Mouse (Mus musculus) forebrain, embryonic 14.5 days (tissue): ENCODE results near the gene Dmrtb1. TPM values are rescaled to one million over a fixed set of nuclear protein-coding genes. Genes with fewer than 3 reads are reported as not detected.

Experiments
- ATAC-seq: fragments of 200-750 bp; cut with Nextera tagmentation; 2 replicates; pipeline ENCODE4 v1.8.0; 2017; ENCODE audit warnings: mild to moderate bottlenecking, moderate library complexity
- DNase-seq: peaks from one replicate; pipeline ENCODE4 v3.0.0-alpha.2; 2015; ENCODE audit warnings: low spot score
- H3K27ac ChIP-seq: fragments of 300-500 bp; sonication (generic); 2 replicates; pipeline ENCODE4 v1.5.1; 2014; ENCODE audit warnings: low read depth, mild to moderate bottlenecking, control low read depth, low read length, moderate library complexity
- H3K27me3 ChIP-seq: fragments of 300-500 bp; sonication (generic); replicated peaks from 2 replicates; pipeline ENCODE4 v1.6.1; 2014; ENCODE audit warnings: low read length, control low read depth, mixed read lengths; ENCODE audit not compliant: control insufficient read depth, insufficient read depth
- H3K36me3 ChIP-seq: fragments of 300-500 bp; sonication (generic); 2 replicates; pipeline ENCODE4 v1.6.1; 2014; ENCODE audit warnings: low read length, control low read depth; ENCODE audit not compliant: control insufficient read depth, insufficient read depth
- H3K4me1 ChIP-seq: fragments of 300-500 bp; sonication (generic); 2 replicates; pipeline ENCODE4 v1.6.1; 2014; ENCODE audit warnings: antibody characterized with exemption, low read length, control low read depth; ENCODE audit not compliant: control insufficient read depth, insufficient read depth
- H3K4me2 ChIP-seq: fragments of 300-500 bp; sonication (generic); 2 replicates; pipeline ENCODE4 v1.6.1; 2014; ENCODE audit warnings: mild to moderate bottlenecking, control low read depth, low read length
- H3K4me3 ChIP-seq: fragments of 300-500 bp; sonication (generic); 2 replicates; pipeline ENCODE4 v1.5.1; 2014; ENCODE audit warnings: low read depth, low read length, control low read depth
- H3K9ac ChIP-seq: fragments of 300-500 bp; sonication (generic); 2 replicates; pipeline ENCODE4 v1.6.1; 2014; ENCODE audit warnings: mild to moderate bottlenecking, low read length, control low read depth, moderate library complexity
- H3K9me3 ChIP-seq: fragments of 300-500 bp; sonication (generic); replicated peaks from 2 replicates; pipeline ENCODE4 v1.6.1; 2016; ENCODE audit warnings: low read length, control low read depth, mixed read lengths; ENCODE audit not compliant: control insufficient read depth
- WGBS: fragments of 180-500 bp; shearing (Covaris S2); extraction: QIAGEN DNeasy Blood & Tissue Kit; methylation state at CpG from one replicate; pipeline ENCODE4 v1.1.7; 2014; 5-methylcytosine and 5-hydroxymethylcytosine counted together
- polyA plus RNA-seq: library from polyadenylated mRNA; unstranded; fragments of >200 nt; fragmentation: Nextera tagmentation; extraction: Ambion mirVana; gene quantifications from 2 replicates; pipeline ENCODE4 v1.2.1, GENCODE M21; 2014

Dmrtb1 gene
- 24.3 and 30.6 TPM in 2 replicates for polyA plus RNA-seq

- Histone ChIP-seq H3K4me2 (no peak within 1 kb of the TSS), H3K9me3 (no peaks in the 10 kb centered on the region), H3K27ac (no peak within 1 kb of the TSS), H3K4me3 (no peak within 1 kb of the TSS), H3K36me3 (no peaks in the 10 kb centered on the region), H3K4me1 (peaks cover 26% of the 10 kb centered on the region), H3K9ac (no peak within 1 kb of the TSS), H3K27me3 (no peaks in the 10 kb centered on the region)
- ATAC-seq (no peak), DNase-seq (no peak)
- whole genome bisulfite sequencing = 95% methylated on average over 14 of the region's 14 CpGs
These were observed at the start of gene Dmrtb1 for GRCm38 (mm10) chr4:107684130-107684529. TSS of gene Dmrtb1 (minus strand) at chr4:107684230.

GRCm38 (mm10) chr4:107733603-107734002 is 49.6 kb upstream of the Dmrtb1 start:
- Histone ChIP-seq H3K9me3 (no peaks in the 10 kb centered on the region), H3K4me3 (no peak overlapping the region), H3K9ac (no peak overlapping the region), H3K27me3 (no peaks in the 10 kb centered on the region), H3K4me1 (peaks cover 23% of the 10 kb centered on the region), H3K4me2 (no peak overlapping the region), H3K36me3 (no peaks in the 10 kb centered on the region), H3K27ac (no peak overlapping the region)
- DNase-seq (no peak), ATAC-seq (no peak)
- 24% methylated on average over 3 of the region's 3 CpGs for WGBS

- H3K4me2 ChIP-seq = no peak overlapping the region
- H3K9ac ChIP-seq = no peak overlapping the region
- no peaks in the 10 kb centered on the region for H3K36me3 ChIP-seq
- no peaks in the 10 kb centered on the region for H3K27me3 ChIP-seq
- H3K9me3 ChIP-seq = no peaks in the 10 kb centered on the region
- no peak overlapping the region for H3K4me3 ChIP-seq
- WGBS = 25% methylated on average over 4 of the region's 4 CpGs
- no peak for DNase-seq
- ATAC-seq = 0 out of 2 replicates have a peak, but pooled peaks have one; percentile 45
- peaks cover 20% of the 10 kb centered on the region for H3K4me1 ChIP-seq
- H3K27ac ChIP-seq = no peak overlapping the region
These were observed 48.6 kb upstream of the Dmrtb1 start for GRCm38 (mm10) chr4:107732624-107733023.

GRCm38 (mm10) chr4:107732182-107732581 is 48.2 kb upstream of the Dmrtb1 start:
- H3K4me3 ChIP-seq = no peak overlapping the region
- peaks cover 20% of the 10 kb centered on the region for H3K4me1 ChIP-seq
- WGBS = 28% methylated on average over 4 of the region's 4 CpGs
- no peaks in the 10 kb centered on the region for H3K27me3 ChIP-seq
- no peak for DNase-seq
- no peak for ATAC-seq
- no peak overlapping the region for H3K27ac ChIP-seq
- no peaks in the 10 kb centered on the region for H3K36me3 ChIP-seq
- no peak overlapping the region for H3K4me2 ChIP-seq
- H3K9me3 ChIP-seq = no peaks in the 10 kb centered on the region
- no peak overlapping the region for H3K9ac ChIP-seq

DNA sequence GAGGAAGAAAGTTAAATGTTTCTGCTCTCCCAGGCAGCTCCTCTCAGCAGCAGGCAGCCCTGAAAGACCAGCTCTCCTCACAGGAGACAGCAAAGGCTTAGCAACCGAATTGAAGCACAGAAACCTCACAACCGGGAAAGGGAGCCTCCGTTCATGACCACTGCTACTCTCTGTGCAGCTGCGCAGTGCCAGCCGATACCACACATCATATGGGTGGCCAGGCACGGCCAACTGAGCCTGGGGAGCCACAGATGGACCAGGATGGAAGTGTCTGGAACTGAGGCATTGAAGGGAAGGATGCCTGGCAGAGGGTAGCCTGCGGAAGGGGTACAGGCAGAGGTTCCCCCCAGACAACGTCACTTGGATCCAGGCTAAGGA is 47.0 kb upstream of the Dmrtb1 start:
- Histone ChIP-seq H3K4me1 (peaks cover 20% of the 10 kb centered on the region), H3K4me2 (no peak overlapping the region), H3K9ac (peak overlapping the region; percentile 33; the same call in 1 of the 2 replicates), H3K36me3 (no peaks in the 10 kb centered on the region), H3K9me3 (no peaks in the 10 kb centered on the region), H3K27ac (peak overlapping the region; percentile 15), H3K27me3 (no peaks in the 10 kb centered on the region), H3K4me3 (no peak overlapping the region)
- ATAC-seq = peak; percentile 53; the same call in 1 of the 2 replicates
- WGBS = 30% methylated on average over 8 of the region's 8 CpGs
- no peak for DNase-seq

GRCm38 (mm10) chr4:107730391-107731087 is 46.5 kb upstream of the Dmrtb1 start:
- Histone ChIP-seq H3K4me3 (no peak overlapping the region), H3K4me2 (no peak overlapping the region), H3K9ac (no peak overlapping the region), H3K27me3 (no peaks in the 10 kb centered on the region), H3K36me3 (no peaks in the 10 kb centered on the region), H3K4me1 (peaks cover 20% of the 10 kb centered on the region), H3K27ac (peak overlapping the region; percentile 15; the same call in 1 of the 2 replicates), H3K9me3 (no peaks in the 10 kb centered on the region)
- no peak for ATAC-seq
- DNase-seq = no peak
- 23% methylated on average over 15 of the region's 15 CpGs for WGBS

GRCm38 (mm10) chr4:107725432-107725831 is 41.4 kb upstream of the Dmrtb1 start:
- WGBS = 68% methylated on average over 9 of the region's 9 CpGs
- Histone ChIP-seq H3K36me3 (no peaks in the 10 kb centered on the region), H3K27ac (no peak overlapping the region), H3K4me2 (no peak overlapping the region), H3K4me1 (no peaks in the 10 kb centered on the region; the same call in 1 of the 2 replicates), H3K27me3 (no peaks in the 10 kb centered on the region), H3K4me3 (no peak overlapping the region), H3K9ac (no peak overlapping the region; the same call in 1 of the 2 replicates), H3K9me3 (no peaks in the 10 kb centered on the region)
- no peak for ATAC-seq
- no peak for DNase-seq

GRCm38 (mm10) chr4:107720043-107720830 is 36.2 kb upstream of the Dmrtb1 start:
- Histone ChIP-seq H3K36me3 (no peaks in the 10 kb centered on the region), H3K27ac (no peak overlapping the region), H3K4me1 (peaks cover 21% of the 10 kb centered on the region), H3K27me3 (no peaks in the 10 kb centered on the region), H3K4me3 (no peak overlapping the region), H3K4me2 (no peak overlapping the region), H3K9me3 (no peaks in the 10 kb centered on the region), H3K9ac (no peak overlapping the region)
- 80% methylated on average over 11 of the region's 11 CpGs for WGBS
- ATAC-seq (no peak), DNase-seq (no peak)

DNA sequence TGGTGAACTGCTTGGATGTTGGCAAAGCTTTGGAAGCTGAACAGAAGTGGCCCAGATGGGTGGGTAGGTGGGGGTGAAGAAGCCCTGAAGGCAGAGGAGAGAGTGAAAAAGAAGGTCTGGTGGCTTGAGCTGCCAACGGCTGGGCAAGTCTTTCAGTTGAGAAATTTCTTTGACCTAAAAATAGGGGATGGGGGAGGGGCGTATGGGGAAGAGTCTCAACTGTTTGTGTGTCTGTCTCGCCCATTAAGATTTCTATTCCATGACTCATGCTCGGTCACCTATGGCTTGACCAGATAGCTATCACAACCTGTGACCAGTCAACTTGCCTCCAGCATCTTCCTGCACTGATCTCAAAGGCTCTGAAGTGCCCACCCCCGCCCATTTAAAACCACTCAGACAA is 35.1 kb upstream of the Dmrtb1 start:
- Histone ChIP-seq H3K27ac (no peak overlapping the region), H3K4me2 (0 out of 2 replicates have a peak overlapping the region, but pooled peaks have one; percentile 21), H3K4me3 (no peak overlapping the region), H3K27me3 (no peaks in the 10 kb centered on the region), H3K9ac (no peak overlapping the region), H3K9me3 (no peaks in the 10 kb centered on the region), H3K4me1 (peaks cover 21% of the 10 kb centered on the region), H3K36me3 (no peaks in the 10 kb centered on the region)
- ATAC-seq (no peak), DNase-seq (no peak)
- WGBS = 66% methylated on average over 5 of the region's 5 CpGs
